Mouse (Mus musculus): ENCODE measurements at regions not wholly inside any gene's neighbourhood (a gene's known extent, or its start where the extent isn't known, plus 50 kb on each side); places are given as distances from the start of the nearest gene placed in this dataset.
A peak's percentile ranks its signal among the peaks of the same experiment; 100 is the strongest.

DNA sequence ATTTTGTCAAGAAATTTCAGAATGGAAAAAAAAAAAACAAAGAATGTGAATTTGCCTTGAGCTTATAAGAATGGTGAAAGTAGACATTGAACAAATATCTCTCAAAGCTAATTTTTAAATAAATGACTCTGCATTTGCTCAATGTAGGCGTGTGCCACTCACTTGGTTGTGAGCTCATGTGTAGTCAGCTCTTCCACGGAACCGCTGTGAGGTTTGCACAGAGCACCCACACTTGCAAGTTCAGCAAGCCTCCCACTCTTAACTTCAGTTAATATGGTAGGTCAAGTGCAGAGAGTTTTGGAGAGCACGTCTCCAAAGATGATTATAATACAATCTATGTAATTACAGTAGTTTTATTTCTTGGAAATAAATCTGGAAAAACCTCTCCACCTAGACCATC is 479.9 kb upstream of the Mef2c start:
- DNase-seq (ENCODE audit: low spot score in 2 of 2) = no peak

DNA sequence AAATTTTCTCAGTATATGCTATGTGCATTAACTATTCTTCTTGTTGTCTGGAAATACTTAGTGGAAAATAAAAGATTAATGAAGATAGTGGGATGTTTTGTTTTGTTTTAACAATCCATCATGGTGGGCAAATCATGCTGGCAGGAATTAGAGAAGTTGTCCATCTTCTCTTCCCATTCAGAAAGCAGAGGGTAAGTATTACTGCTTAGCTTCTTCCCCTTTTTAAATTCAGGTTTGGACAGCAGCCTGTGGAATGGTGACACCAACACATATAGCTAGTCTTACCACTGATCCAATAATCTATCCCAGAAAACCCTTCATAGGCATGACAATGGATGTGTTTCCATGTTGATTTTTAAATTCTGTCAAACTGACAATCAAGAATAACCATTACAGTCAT is 467.9 kb upstream of the Mef2c start:
- DNase-seq (ENCODE audit: low spot score in 2 of 2) = no peak

DNA sequence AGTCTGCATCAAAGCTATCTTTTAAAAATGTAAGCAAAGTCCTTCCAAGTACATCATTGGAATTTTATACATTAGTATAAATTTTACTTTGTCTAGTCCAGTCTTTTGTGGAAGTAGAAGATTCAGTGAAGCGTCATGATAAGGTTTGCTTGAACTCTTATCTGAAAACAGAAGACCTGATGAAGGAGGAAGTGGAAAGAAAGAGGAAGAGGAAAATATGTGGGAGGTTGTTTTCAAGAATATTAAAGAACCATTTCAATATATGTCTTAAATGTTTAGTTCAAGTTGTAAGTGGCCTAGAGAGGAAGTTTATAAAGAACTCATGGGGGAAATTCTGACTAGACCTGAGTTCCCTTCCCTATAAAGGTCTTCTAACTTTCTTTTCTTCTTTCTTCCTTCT is 462.3 kb upstream of the Mef2c start:
- DNase-seq (ENCODE audit: low spot score in 2 of 2) = no peak

DNA sequence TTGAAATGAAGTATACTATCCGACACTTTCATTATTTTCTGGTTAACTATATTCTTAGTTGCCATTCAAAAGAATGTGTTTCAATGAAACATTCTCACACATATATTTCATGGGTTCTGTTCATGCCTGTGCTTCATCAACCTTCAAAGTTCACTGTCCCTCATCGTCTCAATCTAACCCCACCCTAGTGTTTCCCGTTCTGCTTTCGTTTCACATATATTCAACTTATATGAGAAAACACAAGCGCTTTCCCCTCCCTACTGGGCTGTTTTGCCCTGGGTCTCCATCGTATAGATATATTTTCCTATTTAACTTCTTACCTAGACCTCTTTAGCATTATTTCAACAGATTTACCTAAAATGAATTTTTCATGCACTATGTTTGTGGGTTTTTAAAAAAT is 458.3 kb upstream of the Mef2c start:
- no peak for DNase-seq (ENCODE audit: low spot score in 2 of 2)

DNA sequence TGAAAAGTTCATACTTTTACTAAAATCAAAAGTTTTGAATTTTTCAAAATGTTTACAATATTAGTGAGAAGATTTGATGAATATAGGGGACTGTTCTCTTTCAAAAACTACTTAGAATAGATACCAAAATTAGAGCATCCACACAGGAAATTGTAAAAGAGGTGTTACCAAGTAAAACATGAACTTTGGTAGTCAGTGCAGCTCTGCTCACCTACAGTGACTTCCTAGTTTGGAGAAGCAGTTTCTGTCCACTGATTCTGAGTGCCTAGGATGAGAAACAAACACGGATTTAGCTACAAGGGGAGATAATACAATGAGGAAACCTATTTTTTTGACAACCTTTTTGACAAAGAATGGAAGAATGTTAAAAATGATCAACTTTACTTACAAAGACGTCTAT is 457.9 kb upstream of the Mef2c start:
- no peak for DNase-seq (ENCODE audit: low spot score in 2 of 2)

DNA sequence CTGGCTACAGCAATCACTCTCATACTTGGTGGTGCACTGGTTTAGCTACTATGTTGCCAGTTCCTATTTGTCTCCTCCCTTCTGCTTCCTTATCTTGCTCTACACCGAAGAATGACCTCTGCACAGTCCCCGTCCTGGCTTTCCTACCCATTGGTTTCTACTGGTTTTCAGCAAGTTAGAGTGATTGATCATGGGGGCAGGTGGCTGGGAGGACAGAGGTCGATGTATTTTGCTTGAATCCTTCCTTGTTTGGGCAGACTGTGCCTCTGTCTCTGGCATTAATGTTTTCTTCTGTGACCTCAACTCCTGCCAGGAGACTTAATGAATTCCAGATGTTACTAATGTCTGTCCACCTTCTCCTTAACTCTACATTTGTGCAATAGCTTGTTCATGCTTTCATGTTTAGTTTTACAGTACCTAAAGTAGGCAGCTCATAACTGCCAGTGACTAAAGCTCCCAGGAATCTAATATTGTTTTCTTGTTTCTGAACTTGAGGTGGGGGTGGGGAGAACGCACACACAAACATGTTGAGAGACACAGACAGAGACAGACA is 457.2 kb upstream of the Mef2c start:
- no peak for DNase-seq (ENCODE audit: low spot score in 2 of 2)

DNA sequence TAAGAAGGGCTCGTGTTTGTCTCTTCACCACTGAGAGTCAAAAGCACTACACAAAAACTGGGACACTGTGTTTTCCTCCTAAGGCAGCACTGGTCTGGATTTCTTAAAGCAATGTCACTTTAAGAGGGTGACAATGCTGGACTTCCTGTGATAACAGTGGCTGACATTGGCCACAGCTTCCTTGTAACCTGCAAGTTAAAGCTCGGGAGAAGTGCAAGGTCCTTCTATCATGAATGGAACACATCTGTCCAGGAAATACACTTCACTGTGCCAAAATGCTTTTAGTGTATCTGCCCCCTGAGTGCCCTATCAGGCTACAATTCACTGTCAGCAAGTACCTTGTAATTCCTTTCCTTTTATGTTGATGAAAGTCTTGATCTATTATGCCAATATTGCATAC is 448.0 kb upstream of the Mef2c start:
- DNase-seq (ENCODE audit: low spot score in 2 of 2) = no peak

DNA sequence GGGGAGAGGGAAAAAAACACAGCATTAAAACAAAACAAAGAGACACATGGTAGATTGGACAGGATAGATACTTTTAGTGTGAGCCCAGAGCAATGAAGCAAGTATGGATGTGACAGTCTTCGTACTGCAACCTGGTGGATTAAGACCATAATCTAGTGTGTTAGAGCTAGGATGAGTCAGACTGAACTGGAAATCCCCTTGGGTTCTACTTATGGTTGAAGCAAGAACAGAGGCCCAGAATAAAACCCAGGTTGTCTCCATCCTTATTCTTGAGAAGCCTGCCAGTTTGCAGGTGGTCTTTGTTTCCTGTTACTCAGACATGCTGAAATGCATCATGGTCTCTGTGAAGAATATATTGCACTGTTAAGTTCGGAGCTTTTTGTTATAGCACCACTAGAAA is 447.4 kb upstream of the Mef2c start:
- no peak for DNase-seq (ENCODE audit: low spot score in 2 of 2)

DNA sequence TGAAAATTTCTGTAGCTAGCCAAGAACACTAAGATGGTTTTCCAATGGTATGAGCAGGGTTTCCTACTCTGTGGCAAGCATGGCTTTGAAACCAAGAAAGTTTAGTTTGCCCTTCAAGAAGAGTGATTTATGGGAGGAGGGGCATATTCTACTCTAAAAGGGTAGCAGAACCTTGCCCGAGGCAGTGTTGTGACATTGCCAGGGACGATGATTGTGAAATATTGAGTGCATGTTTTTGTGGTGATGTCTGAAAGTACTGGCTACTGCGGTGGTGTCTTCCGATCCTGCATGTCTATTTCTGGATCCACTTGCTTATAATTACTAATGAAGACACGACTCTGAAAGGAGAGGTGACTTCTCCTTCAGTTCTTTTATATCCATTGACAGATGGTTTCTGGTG is 439.1 kb upstream of the Mef2c start:
- DNase-seq (ENCODE audit: low spot score in 2 of 2) = no peak

DNA sequence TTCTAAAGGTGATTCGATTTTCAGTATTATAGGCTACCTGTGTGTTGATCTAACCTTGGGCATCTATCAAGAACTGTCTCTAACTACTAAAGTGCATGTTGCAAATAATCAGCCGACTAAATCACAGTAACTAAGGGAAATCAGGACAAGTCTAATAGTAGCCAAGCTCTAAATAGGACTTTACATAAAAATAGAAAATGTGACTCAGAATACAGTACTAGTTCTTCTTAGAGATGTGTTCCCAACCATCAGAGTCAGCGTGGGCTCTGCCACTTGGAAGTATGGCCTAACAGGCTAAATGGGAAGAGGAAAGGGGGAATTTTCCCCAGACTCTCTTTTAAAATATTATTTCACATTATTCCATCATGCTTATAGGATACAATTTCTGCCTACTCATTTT is 438.6 kb upstream of the Mef2c start:
- DNase-seq (ENCODE audit: low spot score in 2 of 2) = no peak

DNA sequence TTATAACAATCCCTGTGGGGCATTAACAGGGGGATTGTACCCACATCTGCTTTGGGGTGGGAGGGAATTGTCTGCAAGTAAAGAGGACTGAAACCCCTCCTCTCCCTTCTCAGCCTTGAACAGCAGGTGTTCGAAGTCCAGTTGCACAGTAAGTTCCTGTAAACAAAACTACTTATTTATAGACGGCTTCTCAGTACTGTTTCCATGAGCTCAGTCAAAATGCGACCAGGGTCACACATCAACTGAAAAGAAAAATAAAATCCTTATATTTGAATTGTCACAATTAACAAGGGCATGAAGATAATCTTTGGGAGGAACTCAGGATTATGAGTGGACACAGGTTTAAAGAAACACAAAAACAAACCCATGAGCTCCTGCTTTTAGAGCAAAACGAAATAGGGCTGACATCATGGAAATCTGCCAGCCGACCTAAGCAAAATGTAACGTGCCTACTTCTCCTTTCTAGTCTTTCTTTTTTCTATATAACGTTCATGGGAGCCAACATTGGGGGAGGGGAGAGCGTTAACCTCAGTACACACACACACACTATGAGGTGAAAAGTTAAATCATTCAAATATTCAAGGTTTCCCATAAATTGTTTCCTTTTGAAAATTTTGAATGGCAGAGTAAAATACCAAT is 437.6 kb upstream of the Mef2c start:
- DNase-seq (ENCODE audit: low spot score in 2 of 2) = no peak

DNA sequence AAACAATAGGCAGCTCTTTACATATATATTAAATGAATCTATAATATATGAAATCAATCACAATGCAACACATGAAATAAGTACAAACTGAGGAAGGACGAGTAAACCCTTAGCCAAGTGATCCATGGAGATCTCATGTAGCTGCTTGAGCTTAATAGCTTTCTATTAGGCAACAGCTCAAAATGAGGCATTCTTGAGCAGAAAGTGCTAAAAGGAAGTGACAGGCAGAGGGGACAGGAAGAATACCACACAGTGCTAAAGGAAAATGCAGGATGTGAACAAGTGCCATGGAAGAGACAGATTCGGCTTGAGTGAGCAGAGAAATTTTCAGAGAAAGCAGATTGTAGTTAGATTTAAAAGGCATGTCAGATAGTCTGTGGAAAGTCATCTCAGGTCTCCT is 436.3 kb upstream of the Mef2c start:
- DNase-seq (ENCODE audit: low spot score in 2 of 2) = no peak

DNA sequence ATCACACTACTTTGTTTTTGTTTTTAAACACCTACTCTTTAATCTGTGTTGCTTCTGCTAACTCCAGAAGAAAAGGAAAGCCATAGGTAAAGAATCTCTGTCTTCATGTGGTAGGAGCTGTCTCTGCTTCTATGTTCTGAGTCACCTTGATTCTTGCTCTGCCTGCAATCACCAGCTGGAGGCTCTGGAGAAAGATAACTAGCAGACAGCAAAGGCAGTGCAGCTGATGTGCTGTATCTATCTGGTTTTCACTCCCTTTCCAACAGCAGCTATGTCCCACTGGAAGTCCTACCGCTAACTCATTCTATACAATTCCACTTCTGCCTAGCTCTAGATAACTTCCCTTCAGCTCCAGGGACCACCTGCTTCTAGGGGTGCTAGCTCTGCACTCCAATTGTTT is 435.2 kb upstream of the Mef2c start:
- DNase-seq (ENCODE audit: low spot score in 2 of 2) = no peak

DNA sequence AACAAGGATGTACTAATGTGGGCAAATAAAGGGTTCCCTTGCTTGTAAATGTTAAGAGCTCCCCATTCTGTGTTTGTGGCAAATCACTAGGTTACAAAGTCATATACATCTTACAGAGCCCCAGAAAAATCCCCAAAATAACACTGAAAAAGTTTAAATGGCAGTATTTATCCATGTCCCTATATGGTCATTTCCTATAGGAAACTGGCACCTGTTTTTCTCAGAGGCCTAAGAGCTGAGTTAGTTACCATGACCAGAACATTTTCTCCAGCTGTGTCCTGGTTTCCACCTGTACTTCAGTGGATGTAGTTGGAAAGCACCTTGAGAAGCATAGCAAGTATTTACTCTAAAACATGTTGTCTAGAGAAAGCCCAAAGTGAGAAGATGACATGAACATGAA is 434.5 kb upstream of the Mef2c start:
- no peak for DNase-seq (ENCODE audit: low spot score in 2 of 2)

DNA sequence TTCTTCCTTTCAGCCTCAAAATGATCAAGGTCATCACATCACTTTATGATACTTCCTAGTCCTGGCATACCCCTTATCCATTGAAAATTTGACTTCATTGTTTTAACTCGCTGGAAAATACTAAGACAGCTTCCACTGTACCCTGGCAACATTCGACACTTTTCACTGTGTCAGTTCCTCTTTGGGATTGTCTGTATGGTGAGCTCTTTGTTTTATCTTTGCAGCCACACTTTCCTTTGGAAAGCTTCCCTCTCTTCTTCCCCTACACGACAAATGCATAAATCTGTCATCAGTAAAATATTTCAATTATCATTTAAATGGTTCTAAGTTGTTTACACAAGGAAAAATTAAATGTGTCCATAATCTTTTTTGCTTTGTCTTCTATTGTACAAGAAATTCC is 431.8 kb upstream of the Mef2c start:
- DNase-seq (ENCODE audit: low spot score in 2 of 2) = no peak

DNA sequence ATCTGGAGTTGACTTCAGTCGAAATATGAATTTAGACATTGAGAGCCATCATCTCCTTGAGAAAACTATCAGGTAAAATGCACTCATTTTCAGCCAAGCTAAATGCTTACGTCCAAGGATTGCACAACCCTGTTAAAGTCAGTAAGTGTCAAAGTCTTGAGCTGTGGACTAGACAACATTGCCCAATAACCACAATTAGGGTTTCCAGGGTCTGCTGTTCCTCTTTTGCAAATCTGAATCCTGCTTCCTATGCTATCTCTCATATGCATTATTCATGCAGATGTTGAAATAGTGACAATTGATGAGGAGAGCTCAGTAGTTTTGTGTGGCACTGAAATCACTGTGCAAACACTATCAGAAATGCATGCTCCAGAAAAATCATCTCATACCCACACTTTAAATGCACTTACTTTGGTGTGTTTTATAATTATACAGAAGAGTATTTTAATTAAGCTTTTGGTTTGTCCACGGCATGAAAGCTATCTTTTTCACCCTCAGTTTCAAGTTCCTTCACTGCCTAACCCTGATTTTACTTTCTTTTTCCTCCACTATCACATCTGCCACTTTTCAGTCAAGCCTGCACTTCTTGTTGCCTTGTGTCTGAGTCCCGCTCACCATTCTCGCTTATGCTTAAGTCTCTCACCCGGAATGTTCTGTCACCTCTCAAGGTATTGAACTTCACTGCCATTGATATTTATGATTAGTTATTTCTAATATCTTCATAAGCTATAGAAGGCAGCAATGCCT is 429.4 kb upstream of the Mef2c start:
- DNase-seq (ENCODE audit: low spot score in 2 of 2) = no peak

DNA sequence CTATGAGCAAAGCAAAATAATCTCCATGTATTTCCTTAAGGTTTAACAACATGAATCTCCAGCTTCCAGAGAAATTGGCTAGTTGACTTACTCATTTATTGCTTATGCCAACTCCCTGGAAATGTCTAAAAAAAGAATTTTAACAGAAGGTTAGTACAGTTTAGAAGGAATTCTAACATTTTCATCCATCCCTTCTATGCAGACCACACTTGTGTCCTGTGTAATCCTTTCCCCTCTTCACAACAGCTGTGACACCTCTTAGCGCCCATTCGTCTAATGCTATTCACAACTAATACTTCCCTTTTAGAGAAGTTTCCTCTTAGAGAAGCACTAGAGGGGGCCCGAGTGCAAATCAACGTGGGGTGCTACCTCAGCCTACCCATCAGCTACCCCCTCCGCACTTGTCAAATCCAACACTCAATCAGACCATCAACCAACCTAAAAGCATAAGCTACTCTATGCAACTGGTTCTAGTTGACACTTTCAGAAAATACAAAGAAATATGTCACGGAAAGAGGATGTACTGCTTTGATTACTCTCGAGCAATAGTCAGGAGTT is 428.4 kb upstream of the Mef2c start:
- no peak for DNase-seq (ENCODE audit: low spot score in 2 of 2)

DNA sequence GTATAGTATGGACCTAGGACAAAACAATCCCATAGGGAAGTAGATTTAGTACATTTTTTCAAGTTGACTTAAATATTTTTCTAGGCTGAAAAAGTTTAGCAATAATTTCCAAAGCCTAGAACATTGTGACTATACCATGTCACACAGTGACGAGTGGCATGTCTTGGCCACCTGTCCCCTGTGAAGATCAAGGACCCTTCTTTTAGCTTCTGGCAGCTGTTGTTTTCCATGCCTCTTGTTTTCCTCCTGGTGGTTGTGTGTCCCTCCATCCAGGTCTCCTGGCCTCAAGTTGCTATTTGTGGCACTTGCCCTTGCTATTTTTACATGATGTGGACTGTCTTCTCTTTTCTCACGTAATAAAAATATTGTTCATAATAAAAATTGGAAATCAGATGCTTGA is 427.2 kb upstream of the Mef2c start:
- no peak for DNase-seq (ENCODE audit: low spot score in 2 of 2)

DNA sequence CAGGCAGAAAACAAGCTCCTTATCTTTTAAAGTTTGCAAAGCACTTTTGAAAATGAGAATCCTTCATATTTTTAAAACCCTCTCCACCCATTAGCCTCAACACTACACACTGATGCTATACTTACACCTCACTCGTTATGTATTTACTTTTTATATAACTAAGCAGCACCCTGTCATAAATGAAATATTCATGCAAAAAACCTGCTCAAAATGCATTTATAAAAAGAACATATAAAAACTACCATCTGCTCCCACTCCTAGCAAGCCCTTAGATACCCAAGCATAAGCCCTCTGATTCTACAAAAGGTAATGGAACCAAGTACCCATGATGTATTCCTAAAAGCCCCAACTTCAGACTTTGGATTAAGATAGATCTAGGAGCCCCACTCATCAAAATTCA is 426.7 kb upstream of the Mef2c start:
- peak in 1 of 2 experiments; percentile 32 for DNase-seq (ENCODE audit: low spot score in 2 of 2)

DNA sequence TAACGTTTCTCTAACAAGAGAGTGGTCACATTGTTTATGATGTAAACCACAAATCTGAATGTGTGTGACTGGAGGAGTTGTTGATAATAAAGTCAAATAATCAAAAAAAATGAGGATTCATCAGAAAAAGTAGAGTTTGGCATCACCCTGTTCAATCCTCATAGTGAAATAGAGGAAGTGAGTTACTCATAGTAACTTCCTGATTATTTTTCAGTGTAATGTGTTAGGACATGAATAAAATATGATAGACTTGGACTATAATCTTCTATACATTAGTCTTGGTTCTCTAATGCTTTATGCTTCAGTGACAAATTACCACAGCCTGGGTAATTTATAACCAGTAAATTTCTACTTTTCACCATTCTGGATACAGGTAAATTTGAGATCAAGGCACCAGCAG is 424.5 kb upstream of the Mef2c start:
- no peak for DNase-seq (ENCODE audit: low spot score in 2 of 2)

DNA sequence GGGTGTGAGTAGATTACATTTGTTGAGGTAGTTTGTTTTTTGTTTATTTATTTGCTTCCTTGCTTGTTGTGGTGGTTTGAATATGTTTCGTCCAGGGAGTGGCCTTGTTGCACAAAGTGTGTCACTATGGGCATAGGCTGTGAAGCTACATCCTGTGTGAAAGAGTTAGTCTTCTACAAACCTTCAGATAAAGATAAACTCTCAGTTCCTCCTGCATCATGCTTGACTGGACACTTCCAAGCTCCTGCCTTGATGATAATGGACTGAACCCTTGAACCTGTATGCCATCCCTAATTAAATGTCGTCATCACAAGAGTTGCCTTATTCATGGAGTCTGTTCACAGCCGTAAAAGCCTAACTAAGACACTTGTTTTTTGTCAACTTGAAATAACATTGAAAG is 418.9 kb upstream of the Mef2c start:
- DNase-seq (ENCODE audit: low spot score in 2 of 2) = no peak

DNA sequence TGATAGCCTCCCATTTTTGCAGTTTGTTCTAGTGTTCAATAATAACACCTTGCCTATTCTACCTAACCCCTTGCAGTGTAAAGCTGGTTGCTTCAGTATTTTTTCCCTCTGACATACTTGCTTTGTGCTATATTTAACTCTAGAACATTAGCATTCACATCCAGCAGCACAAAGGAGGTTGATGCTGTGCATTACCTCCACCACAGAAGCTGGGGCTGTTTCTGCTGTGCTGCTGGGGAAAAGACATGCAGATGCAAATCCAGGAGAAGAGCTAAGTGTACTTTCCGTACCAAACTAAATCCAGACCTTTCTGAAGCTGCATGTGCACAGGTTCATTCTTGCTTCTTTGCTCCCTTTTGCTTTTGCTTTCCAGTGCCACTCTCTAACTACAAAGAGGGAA is 403.9 kb upstream of the Mef2c start:
- DNase-seq (ENCODE audit: low spot score in 2 of 2) = no peak

DNA sequence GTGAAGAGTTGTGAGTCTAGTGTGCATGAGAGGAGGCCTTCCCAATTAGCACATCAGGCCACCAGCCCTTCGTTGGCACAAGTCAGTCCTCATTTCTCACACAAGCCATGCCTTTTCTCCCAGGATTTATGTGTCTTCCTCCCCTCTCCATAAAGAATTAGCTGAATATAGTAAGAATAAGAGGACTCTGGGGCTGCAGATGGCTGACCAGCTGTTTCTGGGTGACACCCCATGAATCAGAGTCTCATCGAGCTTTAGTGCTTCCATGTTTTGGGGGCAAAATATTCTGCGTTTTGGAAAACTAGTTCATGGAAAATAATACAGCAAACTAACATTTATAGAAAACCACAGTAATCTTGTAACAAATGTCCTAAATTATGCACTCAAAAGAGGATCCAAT is 393.2 kb upstream of the Mef2c start:
- DNase-seq (ENCODE audit: low spot score in 2 of 2) = peak in 1 of 2 experiments; percentile 37
